Mouse (Mus musculus): ENCODE data around the gene Rpl23. TPM values are rescaled to one million over a fixed set of nuclear protein-coding genes. Genes with fewer than 3 reads are reported as not detected.

Gene Rpl23
- total RNA-seq (2021): 100 to 1,000 TPM; 385 to 521 TPM
- long read RNA-seq, experiment 1, transcript Rpl23-201 (5 exons, 1,059 nt): major isoform, 124 of 161 reads
- long read RNA-seq, experiment 1, partial matches to known transcripts: 34 of 161 reads
- long read RNA-seq, experiment 1, other reads (novel, unspliced or antisense): 2 of 161 reads
- long read RNA-seq, experiment 2, transcript Rpl23-201 (5 exons, 1,059 nt): major isoform, 158 of 203 reads
- long read RNA-seq, experiment 2, transcript Rpl23-203 (2 exons, 480 nt): minor isoform, 6 of 203 reads
- long read RNA-seq, experiment 2, partial matches to known transcripts: 35 of 203 reads
- long read RNA-seq, experiment 2, other reads (novel, unspliced or antisense): 4 of 203 reads

- Histone ChIP-seq H3K4me3 (peak within 1 kb of the TSS; percentile 85), H3K27ac (peak within 1 kb of the TSS; percentile 88)
- peak; percentile 99 for DNase-seq
- intact Hi-C loops (cut with DNase I): no loop called here
- no peak for TF ChIP-seq CTCF (IDR thresholded peaks at IDR 0.05)
These were observed at the start of gene Rpl23 for GRCm38 (mm10) chr11:97781832-97782563. Gene Rpl23 (minus strand): TSS chr11:97782437.

DNA sequence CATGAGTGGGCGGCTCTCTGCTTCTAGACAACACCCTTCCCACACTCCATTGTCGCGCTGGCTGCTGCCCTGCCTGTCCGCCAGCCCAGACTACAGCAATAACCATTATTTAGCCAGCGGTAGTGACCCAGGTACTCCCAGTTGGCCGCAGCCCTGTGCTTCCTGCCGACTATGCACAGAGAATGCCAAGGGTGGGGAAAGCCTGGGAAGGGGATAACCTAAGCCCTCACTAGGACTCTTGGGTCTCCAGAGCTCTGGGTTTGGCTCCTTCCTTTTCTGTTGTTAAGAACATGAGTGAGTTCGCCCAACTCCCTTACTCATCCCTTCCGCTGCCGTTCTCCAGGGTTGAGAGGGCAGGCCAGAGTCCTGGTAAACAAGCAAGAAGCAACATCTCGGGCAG is 49.8 kb upstream of the Rpl23 start:
- TF ChIP-seq CTCF (IDR thresholded peaks at IDR 0.05): no peak
- intact Hi-C loops (cut with DNase I): no loop called here
- peak; percentile 56 for DNase-seq
- Histone ChIP-seq H3K4me3 (peak overlapping the region; percentile 45), H3K27ac (peak overlapping the region; percentile 82)

DNA sequence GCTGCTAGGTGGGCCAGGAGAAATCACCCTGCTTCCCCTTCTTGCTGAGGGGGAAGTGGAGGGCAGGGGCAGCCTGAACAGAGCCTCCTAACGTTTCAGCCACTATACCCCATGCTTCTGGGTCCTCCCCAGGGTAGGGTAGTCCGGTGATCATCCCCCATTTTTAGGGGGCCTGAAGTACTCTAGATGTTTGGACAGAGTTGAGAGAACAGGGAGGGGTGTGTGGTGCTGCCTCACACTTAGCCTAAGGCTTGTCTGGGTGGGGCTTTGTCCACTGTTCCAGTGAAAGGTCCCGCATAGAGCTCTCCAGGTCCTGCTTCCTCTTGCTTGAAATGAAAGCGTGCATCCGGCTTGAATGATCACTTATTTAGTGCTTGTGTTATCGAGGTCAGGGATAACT is 48.3 kb upstream of the Rpl23 start:
- peak overlapping the region; percentile 63 for H3K27ac ChIP-seq
- no peak for TF ChIP-seq CTCF (IDR thresholded peaks at IDR 0.05)
- no peak overlapping the region; the same call in 1 of the 2 replicates for H3K4me3 ChIP-seq
- intact Hi-C loops (cut with DNase I): no loop called here
- DNase-seq: no peak

DNA sequence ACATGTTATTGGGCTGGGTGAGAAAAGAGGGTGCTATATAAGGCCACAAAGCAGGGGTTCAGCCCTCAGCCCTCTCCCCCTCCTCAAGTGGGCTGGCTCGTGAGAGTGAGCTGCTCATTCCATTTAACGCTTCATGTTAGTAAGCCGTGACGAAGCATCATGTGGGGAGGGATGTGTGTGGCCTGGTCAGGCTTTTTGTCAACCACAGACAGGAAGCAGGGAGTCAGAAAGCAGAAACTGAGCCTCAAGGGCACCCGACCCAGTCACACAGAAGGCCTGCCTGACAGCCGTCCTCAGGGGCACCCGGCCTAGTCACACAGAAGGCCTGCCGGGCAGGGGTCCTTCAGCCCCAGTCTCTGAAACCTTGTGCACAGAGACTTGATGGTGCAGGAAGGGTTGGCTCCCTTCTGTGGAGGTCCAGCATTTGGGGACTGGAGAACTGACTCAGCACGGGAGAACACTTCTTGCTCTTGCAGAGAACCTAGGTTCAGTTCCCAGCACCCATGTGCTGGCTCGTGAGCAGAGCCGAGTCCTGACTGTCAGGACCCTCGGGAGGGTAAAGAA is 47.8 kb upstream of the Rpl23 start:
- TF ChIP-seq CTCF (IDR thresholded peaks at IDR 0.05): no peak
- peak overlapping the region; percentile 52 for H3K27ac ChIP-seq
- no peak overlapping the region for H3K4me3 ChIP-seq
- intact Hi-C loops (cut with DNase I): no loop called here
- no peak for DNase-seq

- no peak for DNase-seq
- no peak overlapping the region for H3K4me3 ChIP-seq
- intact Hi-C loops (cut with DNase I): no loop called here
- TF ChIP-seq CTCF (IDR thresholded peaks at IDR 0.05): no peak
- H3K27ac ChIP-seq: peak overlapping the region; percentile 52; the same call in 1 of the 2 replicates
These were observed 47.1 kb upstream of the Rpl23 start for GRCm38 (mm10) chr11:97829365-97829764.

- Histone ChIP-seq H3K4me3 (no peak overlapping the region), H3K27ac (no peak overlapping the region)
- intact Hi-C loops (cut with DNase I): no loop called here
- DNase-seq: no peak
- TF ChIP-seq CTCF (IDR thresholded peaks at IDR 0.05): no peak
These were observed 45.4 kb upstream of the Rpl23 start for GRCm38 (mm10) chr11:97827654-97828053.

GRCm38 (mm10) chr11:97826414-97826813 is 44.2 kb upstream of the Rpl23 start:
- no peak for DNase-seq
- Histone ChIP-seq H3K27ac (no peak overlapping the region), H3K4me3 (no peak overlapping the region)
- intact Hi-C loops (cut with DNase I): no loop called here
- no peak for TF ChIP-seq CTCF (IDR thresholded peaks at IDR 0.05)

- DNase-seq: no peak
- intact Hi-C loops (cut with DNase I): no loop called here
- Histone ChIP-seq H3K4me3 (no peak overlapping the region), H3K27ac (no peak overlapping the region)
- TF ChIP-seq CTCF (IDR thresholded peaks at IDR 0.05): no peak
These were observed 43.7 kb upstream of the Rpl23 start for GRCm38 (mm10) chr11:97825971-97826370.

GRCm38 (mm10) chr11:97825295-97825694 is 43.1 kb upstream of the Rpl23 start:
- intact Hi-C loops (cut with DNase I): no loop called here
- Histone ChIP-seq H3K4me3 (no peak overlapping the region), H3K27ac (peak overlapping the region; percentile 32)
- TF ChIP-seq CTCF (IDR thresholded peaks at IDR 0.05): no peak
- DNase-seq: no peak

GRCm38 (mm10) chr11:97824895-97825294 is 42.7 kb upstream of the Rpl23 start:
- Histone ChIP-seq H3K4me3 (no peak overlapping the region), H3K27ac (peak overlapping the region; percentile 32)
- no peak for TF ChIP-seq CTCF (IDR thresholded peaks at IDR 0.05)
- DNase-seq: no peak
- intact Hi-C loops (cut with DNase I): no loop called here

GRCm38 (mm10) chr11:97824168-97824567 is 41.9 kb upstream of the Rpl23 start:
- intact Hi-C loops (cut with DNase I): no loop called here
- Histone ChIP-seq H3K27ac (peak overlapping the region; percentile 32; the same call in 1 of the 2 replicates), H3K4me3 (no peak overlapping the region)
- no peak for DNase-seq
- no peak for TF ChIP-seq CTCF (IDR thresholded peaks at IDR 0.05)

DNA sequence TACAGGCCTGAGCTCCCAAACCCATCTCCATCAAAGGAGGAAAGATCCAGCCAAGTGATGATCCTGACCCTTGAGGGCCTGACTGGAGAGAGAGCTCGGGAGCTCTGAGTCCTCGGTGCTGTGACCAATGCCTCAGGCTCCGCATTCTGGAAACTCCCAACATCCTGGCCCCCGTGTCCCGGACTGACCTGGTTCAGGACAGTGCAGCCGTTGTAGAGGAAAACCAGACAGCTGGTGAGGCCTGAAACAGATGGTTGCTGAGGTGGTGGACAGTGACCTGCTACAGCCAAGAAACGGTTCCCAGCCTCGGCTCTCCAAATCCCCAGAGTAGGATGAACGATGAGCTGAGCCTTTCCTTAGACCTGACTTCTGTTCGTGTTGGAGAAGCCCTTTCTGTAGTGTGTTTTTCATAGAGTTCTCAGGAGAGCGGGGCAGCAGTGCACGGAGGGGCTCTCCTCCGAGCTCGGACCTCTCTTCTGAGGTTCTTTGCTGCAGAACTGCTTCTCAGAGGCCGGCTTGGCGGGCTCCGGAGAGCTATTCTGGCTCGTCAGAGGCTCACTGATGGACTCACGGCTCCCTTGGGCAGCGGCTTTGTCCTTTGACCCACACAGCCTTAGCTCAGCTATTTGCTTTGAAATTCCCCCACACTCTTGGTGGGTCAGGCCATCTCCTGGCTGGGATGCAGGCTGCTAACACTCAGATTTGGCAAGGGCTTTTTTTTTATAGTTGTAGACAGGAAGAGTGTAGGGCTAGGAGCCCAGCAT is 40.8 kb upstream of the Rpl23 start:
- Histone ChIP-seq H3K4me3 (peak overlapping the region; percentile 48), H3K27ac (peak overlapping the region; percentile 78)
- intact Hi-C loops (cut with DNase I): no loop called here
- DNase-seq: peak; percentile 73
- TF ChIP-seq CTCF (IDR thresholded peaks at IDR 0.05): no peak
